In genomic region chr13:112835113-112835512, GRCm38 (mm10) we compare ENCODE assay signal across 8 mouse cellular contexts. TPM values are rescaled to one million over a fixed set of nuclear protein-coding genes. Genes with fewer than 3 reads are reported as not detected.
DNase-seq lines count a peak whose midpoint lies in the region; ATAC-seq lines count a peak whose summit lies in the region.

No protein-coding gene starts in this region.

- H3K4me3 ChIP-seq in limb, embryonic 12.5 days (replicated peaks), result no peak overlapping the region
- H3K4me3 ChIP-seq in limb, embryonic 10.5 days, result no peak overlapping the region
- no peak overlapping the region for H3K4me3 ChIP-seq in embryonic facial prominence, embryonic 14.5 days (ENCODE audit: low read depth, low read length)
- no peak overlapping the region for H3K4me3 ChIP-seq in hindbrain, embryonic 14.5 days (replicated peaks; ENCODE audit: low read length)
- H3K4me3 ChIP-seq in neural tube, embryonic 13.5 days, result no peak overlapping the region

- H3K9ac ChIP-seq in limb, embryonic 12.5 days (replicated peaks), result no peak overlapping the region
- no peak overlapping the region for H3K9ac ChIP-seq in embryonic facial prominence, embryonic 14.5 days (ENCODE audit: low read depth, low read length)
- H3K9ac ChIP-seq in hindbrain, embryonic 14.5 days, result no peak overlapping the region
- H3K9ac ChIP-seq in neural tube, embryonic 13.5 days, result no peak overlapping the region

- peaks cover 15% of the 10 kb centered on the region for H3K4me1 ChIP-seq in limb, embryonic 12.5 days (replicated peaks)
- H3K4me1 ChIP-seq in limb, embryonic 10.5 days, result peaks cover 23% of the 10 kb centered on the region
- peaks cover 5% of the 10 kb centered on the region; the same call in 1 of the 2 replicates for H3K4me1 ChIP-seq in embryonic facial prominence, embryonic 14.5 days (ENCODE audit: control insufficient read depth, insufficient read depth, low read length)
- H3K4me1 ChIP-seq in hindbrain, embryonic 14.5 days (replicated peaks; ENCODE audit: control insufficient read depth, insufficient read depth, low read length), result peaks cover 15% of the 10 kb centered on the region
- H3K4me1 ChIP-seq in neural tube, embryonic 13.5 days (replicated peaks), result peaks cover 25% of the 10 kb centered on the region

- H3K9me3 ChIP-seq in limb, embryonic 12.5 days, result no peaks in the 10 kb centered on the region
- no peaks in the 10 kb centered on the region for H3K9me3 ChIP-seq in limb, embryonic 10.5 days (replicated peaks)
- H3K9me3 ChIP-seq in embryonic facial prominence, embryonic 14.5 days (ENCODE audit: control insufficient read depth, low read length), result no peaks in the 10 kb centered on the region
- H3K9me3 ChIP-seq in hindbrain, embryonic 14.5 days (ENCODE audit: control insufficient read depth, low read length), result no peaks in the 10 kb centered on the region
- no peaks in the 10 kb centered on the region for H3K9me3 ChIP-seq in neural tube, embryonic 13.5 days

- peak overlapping the region; percentile 15; the same call in 1 of the 2 replicates for H3K4me2 ChIP-seq in limb, embryonic 12.5 days
- peak overlapping the region; percentile 18; the same call in 1 of the 2 replicates for H3K4me2 ChIP-seq in embryonic facial prominence, embryonic 14.5 days (ENCODE audit: low read depth, low read length)
- no peak overlapping the region for H3K4me2 ChIP-seq in hindbrain, embryonic 14.5 days (replicated peaks)
- 0 out of 2 replicates have a peak overlapping the region, but pooled peaks have one; percentile 21 for H3K4me2 ChIP-seq in neural tube, embryonic 13.5 days

- H3K27ac ChIP-seq in limb, embryonic 12.5 days, result no peak overlapping the region
- H3K27ac ChIP-seq in limb, embryonic 10.5 days, result no peak overlapping the region
- H3K27ac ChIP-seq in embryonic facial prominence, embryonic 14.5 days (replicated peaks; ENCODE audit: low read depth, low read length), result no peak overlapping the region
- H3K27ac ChIP-seq in hindbrain, embryonic 14.5 days, result no peak overlapping the region
- H3K27ac ChIP-seq in neural tube, embryonic 13.5 days (replicated peaks), result no peak overlapping the region; the same call in 1 of the 2 replicates

- ATAC-seq in limb, embryonic 12.5 days (ENCODE audit: insufficient number of reproducible peaks, insufficient read depth, low FRiP score, low TSS enrichment, low read depth), result no peak
- no peak for ATAC-seq in embryonic facial prominence, embryonic 14.5 days (ENCODE audit: low read depth)
- ATAC-seq in hindbrain, embryonic 14.5 days (ENCODE audit: low FRiP score), result peak; percentile 48; the same call in 1 of the 2 replicates
- ATAC-seq in neural tube, embryonic 13.5 days (ENCODE audit: low read depth), result 0 out of 2 replicates have a peak, but pooled peaks have one; percentile 60

- no peaks in the 10 kb centered on the region for H3K27me3 ChIP-seq in limb, embryonic 12.5 days
- H3K27me3 ChIP-seq in limb, embryonic 10.5 days (ENCODE audit: low read depth, poor library complexity, severe bottlenecking), result no peaks in the 10 kb centered on the region
- H3K27me3 ChIP-seq in embryonic facial prominence, embryonic 14.5 days (replicated peaks; ENCODE audit: control insufficient read depth, insufficient read depth, low read length), result no peaks in the 10 kb centered on the region
- H3K27me3 ChIP-seq in hindbrain, embryonic 14.5 days (ENCODE audit: control insufficient read depth, insufficient read depth, low read length), result no peaks in the 10 kb centered on the region
- H3K27me3 ChIP-seq in neural tube, embryonic 13.5 days, result no peaks in the 10 kb centered on the region

- WGBS in limb, embryonic 12.5 days, result 35% methylated on average over 12 of the region's 12 CpGs
- WGBS in limb, embryonic 10.5 days, result 45% methylated on average over 12 of the region's 12 CpGs
- 37% methylated on average over 12 of the region's 12 CpGs for WGBS in embryonic facial prominence, embryonic 14.5 days
- 22% methylated on average over 12 of the region's 12 CpGs for WGBS in hindbrain, embryonic 14.5 days
- 42% methylated on average over 12 of the region's 12 CpGs for WGBS in neural tube, embryonic 13.5 days

- no peak for DNase-seq in limb, embryonic 10.5 days (ENCODE audit: low spot score)
- DNase-seq in embryonic facial prominence, embryonic 14.5 days (ENCODE audit: low spot score), result peak; percentile 36
- DNase-seq in hindbrain, embryonic 14.5 days (ENCODE audit: low spot score), result peak; percentile 37
- DNase-seq in spleen, adult 18-20 months, result no peak
- DNase-seq in right cerebral cortex, postnatal 14 days, result no peak
- no peak for DNase-seq in thymus, postnatal 4 days

- no peaks in the 10 kb centered on the region for H3K36me3 ChIP-seq in limb, embryonic 12.5 days
- H3K36me3 ChIP-seq in limb, embryonic 10.5 days, result no peaks in the 10 kb centered on the region
- H3K36me3 ChIP-seq in embryonic facial prominence, embryonic 14.5 days (ENCODE audit: control insufficient read depth, insufficient read depth, low read length), result no peaks in the 10 kb centered on the region
- no peaks in the 10 kb centered on the region for H3K36me3 ChIP-seq in hindbrain, embryonic 14.5 days (replicated peaks; ENCODE audit: control insufficient read depth, insufficient read depth)
- no peaks in the 10 kb centered on the region for H3K36me3 ChIP-seq in neural tube, embryonic 13.5 days

RNA-seq across cellular contexts. Expression of gene Plpp1, which starts 34.5 kb away (rescaled TPM):
- 31.5 and 34.0 TPM in 2 replicates for polyA plus RNA-seq in limb, embryonic 12.5 days (2016; fragmentation: Nextera tagmentation; extraction: Ambion mirVana)
- 17.6 and 22.5 TPM in 2 replicates for polyA plus RNA-seq in limb, embryonic 10.5 days (2016; fragmentation: Nextera tagmentation; extraction: Ambion mirVana)
- 60.5 and 64.6 TPM in 2 replicates for polyA plus RNA-seq in embryonic facial prominence, embryonic 14.5 days (2014; fragmentation: Nextera tagmentation; extraction: Ambion mirVana)
- 63.8 and 65.1 TPM in 2 replicates for polyA plus RNA-seq in hindbrain, embryonic 14.5 days (2014; fragmentation: Nextera tagmentation; extraction: Ambion mirVana)
- polyA plus RNA-seq in neural tube, embryonic 13.5 days (2015; fragmentation: Nextera tagmentation; extraction: Ambion mirVana), result 49.3 and 52.7 TPM in 2 replicates

Comparison
In these comparisons a context has a peak if more than half of its experiments do, and no peak if none do; other contexts are left out.
1. ATAC-seq: peak in hindbrain, embryonic 14.5 days (single experiment) and neural tube, embryonic 13.5 days (single experiment); none in limb, embryonic 12.5 days (single experiment) and embryonic facial prominence, embryonic 14.5 days (single experiment).
2. DNase-seq: peak in embryonic facial prominence, embryonic 14.5 days (single experiment) and hindbrain, embryonic 14.5 days (single experiment); none in limb, embryonic 10.5 days (single experiment), spleen, adult 18-20 months (0 of 2), right cerebral cortex, postnatal 14 days (single experiment) and thymus, postnatal 4 days (single experiment).